Mouse (Mus musculus): ENCODE measurements around the gene Fam180a. TPM values are rescaled to one million over a fixed set of nuclear protein-coding genes. Genes with fewer than 3 reads are reported as not detected.

Gene Fam180a
- polyA plus RNA-seq, 1 experiment: 0.21 TPM

- no peak overlapping the region for H3K27ac ChIP-seq (ENCODE audit: control insufficient read depth, insufficient read depth, low read depth, low read length)
- no peak for TF ChIP-seq CTCF (IDR thresholded peaks at IDR 0.05; ENCODE audit: control insufficient read depth, insufficient read depth, insufficient replicate concordance, low read depth, low read length)
- no peaks in the 10 kb centered on the region for H3K36me3 ChIP-seq (ENCODE audit: control insufficient read depth, insufficient read depth, low read length)
- H3K4me1 ChIP-seq (ENCODE audit: control insufficient read depth, insufficient read depth, low read length): peaks cover 11% of the 10 kb centered on the region
- H3K27me3 ChIP-seq (ENCODE audit: control insufficient read depth, insufficient read depth, low read length): no peaks in the 10 kb centered on the region
- H3K4me3 ChIP-seq (ENCODE audit: control insufficient read depth, low read depth, low read length): no peak overlapping the region
Observed at GRCm38 (mm10) chr6:35268711-35269110, 57.2 kb downstream of the Fam180a start.

GRCm38 (mm10) chr6:35265580-35266278 is 60.2 kb downstream of the Fam180a start:
- Histone ChIP-seq H3K27me3 (ENCODE audit: control insufficient read depth, insufficient read depth, low read length) (no peaks in the 10 kb centered on the region), H3K4me1 (ENCODE audit: control insufficient read depth, insufficient read depth, low read length) (peaks cover 10% of the 10 kb centered on the region), H3K27ac (ENCODE audit: control insufficient read depth, insufficient read depth, low read depth, low read length) (no peak overlapping the region), H3K4me3 (ENCODE audit: control insufficient read depth, low read depth, low read length) (no peak overlapping the region), H3K36me3 (ENCODE audit: control insufficient read depth, insufficient read depth, low read length) (no peaks in the 10 kb centered on the region)
- TF ChIP-seq CTCF (IDR thresholded peaks at IDR 0.05; ENCODE audit: control insufficient read depth, insufficient read depth, insufficient replicate concordance, low read depth, low read length) (no peak), POLR2A (IDR thresholded peaks at IDR 0.05; ENCODE audit: control insufficient read depth, low read depth, low read length) (no peak)

Other genes starting within 250 kb of the Fam180a start
- 56.1 and 60.8 TPM in 2 replicates for gene Cnot4, start 192.4 kb downstream of the Fam180a start, polyA plus RNA-seq (2012; rRNA removed)
- gene Nup205, start 148.7 kb downstream of the Fam180a start, polyA plus RNA-seq (2012; rRNA removed): 85.0 and 101 TPM in 2 replicates
- gene Slc13a4, start 18.0 kb downstream of the Fam180a start, polyA plus RNA-seq (2012; rRNA removed): 3.9 and 5.8 TPM in 2 replicates
- 14.4 and 18.2 TPM in 2 replicates for gene Mtpn, start 213.7 kb upstream of the Fam180a start, polyA plus RNA-seq (2012; rRNA removed)